Mouse (Mus musculus): ENCODE results near the gene Vps4a. TPM values are rescaled to one million over a fixed set of nuclear protein-coding genes. Genes with fewer than 3 reads are reported as not detected.
"Not testable (repeated sequence)": the region's sequence is repeated elsewhere in the genome, so short reads cannot be mapped to it uniquely, and the experiment has no call there.

Vps4a gene
- 65.7 and 66.0 TPM in 2 replicates for polyA plus RNA-seq (2016; fragmentation: Nextera tagmentation; extraction: Ambion mirVana)

- Histone ChIP-seq H3K9me3 (no peaks in the 10 kb centered on the region), H3K27ac (replicated peaks) (peak within 1 kb of the TSS; percentile 87), H3K36me3 (replicated peaks) (no peaks in the 10 kb centered on the region), H3K4me1 (peaks cover 19% of the 10 kb centered on the region), H3K27me3 (replicated peaks; ENCODE audit: low read depth, poor library complexity, severe bottlenecking) (no peaks in the 10 kb centered on the region), H3K4me3 (peak within 1 kb of the TSS; percentile 80)
- WGBS: 5% methylated on average over 66 of the region's 66 CpGs
- DNase-seq (ENCODE audit: low spot score): peak; percentile 98
These were observed at the start of gene Vps4a for GRCm38 (mm10) chr8:107030650-107031576. TSS of gene Vps4a (plus strand) at chr8:107031222.

GRCm38 (mm10) chr8:106985404-106985821, 45.6 kb upstream of the Vps4a start:
- DNase-seq (ENCODE audit: low spot score): no peak
- no peaks in the 10 kb centered on the region for H3K27me3 ChIP-seq (replicated peaks; ENCODE audit: low read depth, poor library complexity, severe bottlenecking)
- peaks cover 44% of the 10 kb centered on the region; the same call in 1 of the 2 replicates for H3K36me3 ChIP-seq (replicated peaks)
- H3K27ac ChIP-seq (replicated peaks): no peak overlapping the region
- WGBS: 86% methylated on average over 9 of the region's 9 CpGs
- H3K9me3 ChIP-seq: no peaks in the 10 kb centered on the region
- H3K4me3 ChIP-seq: no peak overlapping the region
- H3K4me1 ChIP-seq: no peaks in the 10 kb centered on the region

GRCm38 (mm10) chr8:106985951-106986350, 45.1 kb upstream of the Vps4a start:
- H3K27ac ChIP-seq (replicated peaks): no peak overlapping the region
- DNase-seq (ENCODE audit: low spot score): no peak
- no peaks in the 10 kb centered on the region for H3K4me1 ChIP-seq
- H3K36me3 ChIP-seq (replicated peaks): peaks cover 44% of the 10 kb centered on the region; the same call in 1 of the 2 replicates
- no peak overlapping the region for H3K4me3 ChIP-seq
- no peaks in the 10 kb centered on the region for H3K27me3 ChIP-seq (replicated peaks; ENCODE audit: low read depth, poor library complexity, severe bottlenecking)
- H3K9me3 ChIP-seq: no peaks in the 10 kb centered on the region

DNA sequence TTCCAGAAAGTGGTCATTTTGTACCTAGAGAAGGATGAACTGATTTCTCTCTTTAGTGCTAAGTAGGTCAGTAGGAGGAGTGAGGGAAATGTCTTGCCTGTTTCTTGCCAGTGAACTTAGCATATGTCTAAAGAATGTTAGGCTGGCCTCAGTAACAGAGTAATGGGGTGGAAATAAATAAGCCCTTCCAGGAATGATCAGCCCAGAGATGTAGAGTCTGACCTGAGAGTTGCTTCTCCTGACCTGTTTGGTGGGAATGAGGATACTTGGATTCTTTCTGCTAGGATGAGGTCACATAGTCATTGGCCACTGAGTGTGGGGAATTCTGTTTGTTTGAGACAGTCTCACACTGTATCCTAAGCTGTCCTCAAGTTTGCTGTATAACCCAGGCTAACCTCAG, 43.5 kb upstream of the Vps4a start:
- peaks cover 52% of the 10 kb centered on the region for H3K36me3 ChIP-seq (replicated peaks)

GRCm38 (mm10) chr8:106991393-106991792, 39.6 kb upstream of the Vps4a start:
- Histone ChIP-seq H3K4me3 (no peak overlapping the region), H3K9me3 (no peaks in the 10 kb centered on the region), H3K27ac (replicated peaks) (no peak overlapping the region), H3K27me3 (replicated peaks; ENCODE audit: low read depth, poor library complexity, severe bottlenecking) (no peaks in the 10 kb centered on the region), H3K4me1 (no peaks in the 10 kb centered on the region), H3K36me3 (replicated peaks) (peaks cover 61% of the 10 kb centered on the region)
- 96% methylated on average over 7 of the region's 7 CpGs for WGBS
- no peak for DNase-seq (ENCODE audit: low spot score)

More for the DNA sequence above, 43.5 kb upstream of the Vps4a start:
- Histone ChIP-seq H3K27ac (replicated peaks) (no peak overlapping the region), H3K4me3 (no peak overlapping the region), H3K9me3 (no peaks in the 10 kb centered on the region), H3K27me3 (replicated peaks; ENCODE audit: low read depth, poor library complexity, severe bottlenecking) (no peaks in the 10 kb centered on the region), H3K4me1 (no peaks in the 10 kb centered on the region)
- DNase-seq (ENCODE audit: low spot score): no peak

GRCm38 (mm10) chr8:106996339-106996738, 34.7 kb upstream of the Vps4a start:
- DNase-seq (ENCODE audit: low spot score); H3K9me3 ChIP-seq; H3K27ac ChIP-seq (replicated peaks); H3K4me3 ChIP-seq; H3K27me3 ChIP-seq (replicated peaks; ENCODE audit: low read depth, poor library complexity, severe bottlenecking); H3K4me1 ChIP-seq: not testable (repeated sequence)
- 88% methylated on average over 4 of the region's 4 CpGs for WGBS
- H3K36me3 ChIP-seq (replicated peaks): peaks cover 62% of the 10 kb centered on the region

GRCm38 (mm10) chr8:106997416-106997815, 33.6 kb upstream of the Vps4a start:
- no peak overlapping the region for H3K4me3 ChIP-seq
- H3K36me3 ChIP-seq (replicated peaks): peaks cover 58% of the 10 kb centered on the region
- no peak overlapping the region for H3K27ac ChIP-seq (replicated peaks)
- H3K4me1 ChIP-seq: no peaks in the 10 kb centered on the region
- no peaks in the 10 kb centered on the region for H3K27me3 ChIP-seq (replicated peaks; ENCODE audit: low read depth, poor library complexity, severe bottlenecking)
- WGBS: 89% methylated on average over 4 of the region's 4 CpGs
- no peak for DNase-seq (ENCODE audit: low spot score)
- H3K9me3 ChIP-seq: no peaks in the 10 kb centered on the region

- Histone ChIP-seq H3K4me1 (no peaks in the 10 kb centered on the region), H3K27me3 (replicated peaks; ENCODE audit: low read depth, poor library complexity, severe bottlenecking) (no peaks in the 10 kb centered on the region), H3K36me3 (replicated peaks) (peaks cover 55% of the 10 kb centered on the region), H3K27ac (replicated peaks) (no peak overlapping the region), H3K9me3 (no peaks in the 10 kb centered on the region), H3K4me3 (no peak overlapping the region)
- DNase-seq (ENCODE audit: low spot score): no peak
- WGBS: 94% methylated on average over 1 of the region's 1 CpGs
These were observed 32.0 kb upstream of the Vps4a start for GRCm38 (mm10) chr8:106999068-106999467.

DNA sequence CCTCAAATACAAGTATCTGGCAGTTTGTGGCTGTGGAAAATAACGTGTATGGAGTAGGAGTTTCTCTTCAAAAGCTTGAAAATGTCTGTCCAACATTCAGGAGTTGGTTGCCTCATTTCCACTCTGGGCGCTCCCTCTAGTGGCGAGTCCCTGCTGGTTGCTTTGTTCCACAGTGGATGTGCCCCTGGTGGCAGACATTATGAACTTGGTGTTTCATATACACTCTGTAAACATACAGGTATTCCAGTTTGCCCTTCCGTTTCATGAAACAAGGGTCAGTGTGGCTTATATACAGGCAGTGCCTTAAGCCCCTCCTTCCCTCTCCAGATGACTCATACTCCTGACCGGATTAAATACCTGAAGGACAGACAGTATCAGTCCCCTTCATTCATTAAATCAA, 28.5 kb upstream of the Vps4a start:
- DNase-seq (ENCODE audit: low spot score): peak; percentile 87
- WGBS: 45% methylated on average over 5 of the region's 5 CpGs
- H3K27me3 ChIP-seq (replicated peaks; ENCODE audit: low read depth, poor library complexity, severe bottlenecking): no peaks in the 10 kb centered on the region

GRCm38 (mm10) chr8:107007795-107008194, 23.2 kb upstream of the Vps4a start:
- no peak overlapping the region for H3K4me3 ChIP-seq
- no peak for DNase-seq (ENCODE audit: low spot score)
- no peaks in the 10 kb centered on the region for H3K27me3 ChIP-seq (replicated peaks; ENCODE audit: low read depth, poor library complexity, severe bottlenecking)
- no peak overlapping the region for H3K27ac ChIP-seq (replicated peaks)
- H3K4me1 ChIP-seq: no peaks in the 10 kb centered on the region
- 88% methylated on average over 3 of the region's 3 CpGs for WGBS
- no peaks in the 10 kb centered on the region for H3K9me3 ChIP-seq
- peaks cover 84% of the 10 kb centered on the region for H3K36me3 ChIP-seq (replicated peaks)

More for the DNA sequence above, 28.5 kb upstream of the Vps4a start:
- Histone ChIP-seq H3K27ac (replicated peaks) (no peak overlapping the region), H3K4me3 (no peak overlapping the region), H3K36me3 (replicated peaks) (peaks cover 51% of the 10 kb centered on the region), H3K9me3 (no peaks in the 10 kb centered on the region), H3K4me1 (no peaks in the 10 kb centered on the region)

DNA sequence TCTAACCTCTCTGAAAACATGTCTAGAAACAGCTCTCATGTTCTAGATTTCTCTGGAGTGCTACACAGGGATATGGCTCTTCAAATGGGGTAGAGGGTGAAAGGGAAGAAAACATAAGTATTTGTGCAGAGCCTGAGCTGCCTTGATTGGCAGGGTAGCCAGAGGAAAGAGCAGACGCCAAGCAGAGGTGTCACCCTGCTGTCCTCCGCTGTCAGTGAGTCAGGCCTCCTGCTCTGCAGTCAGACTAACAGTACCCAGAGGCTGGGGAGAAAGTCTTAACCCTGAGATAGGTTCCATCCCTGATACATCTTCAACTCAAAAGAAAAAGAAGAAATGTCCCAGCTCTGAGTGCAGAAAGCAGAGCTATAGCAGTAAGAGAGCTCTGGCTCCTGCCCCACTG, 18.4 kb upstream of the Vps4a start:
- Histone ChIP-seq H3K4me1 (no peaks in the 10 kb centered on the region), H3K9me3 (no peaks in the 10 kb centered on the region), H3K27me3 (replicated peaks; ENCODE audit: low read depth, poor library complexity, severe bottlenecking) (no peaks in the 10 kb centered on the region), H3K36me3 (replicated peaks) (peaks cover 56% of the 10 kb centered on the region), H3K4me3 (no peak overlapping the region), H3K27ac (replicated peaks) (no peak overlapping the region)
- WGBS: 75% methylated on average over 2 of the region's 2 CpGs
- no peak for DNase-seq (ENCODE audit: low spot score)

DNA sequence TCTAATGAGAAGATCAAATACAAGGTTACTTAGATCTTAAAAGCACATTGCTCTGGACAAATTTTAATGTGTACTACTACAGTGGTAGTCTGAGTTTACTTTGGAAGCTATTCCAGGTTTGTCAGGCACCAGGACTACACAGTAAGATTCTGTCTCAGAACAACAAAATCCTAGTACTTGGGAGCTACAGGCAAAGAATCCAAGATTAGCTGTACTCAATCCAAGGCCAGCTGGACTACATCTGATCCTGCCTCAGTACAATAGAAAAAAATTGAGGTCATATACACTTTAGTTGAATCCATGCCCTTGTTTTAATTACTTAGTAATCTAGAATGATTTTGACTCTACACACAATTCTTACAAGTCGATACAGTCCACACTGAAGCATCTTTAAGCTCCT, 16.1 kb upstream of the Vps4a start:
- 94% methylated on average over 1 of the region's 1 CpGs for WGBS
- no peak for DNase-seq (ENCODE audit: low spot score)
- Histone ChIP-seq H3K9me3 (no peaks in the 10 kb centered on the region), H3K36me3 (replicated peaks) (peaks cover 39% of the 10 kb centered on the region), H3K4me1 (no peaks in the 10 kb centered on the region), H3K27ac (replicated peaks) (no peak overlapping the region), H3K27me3 (replicated peaks; ENCODE audit: low read depth, poor library complexity, severe bottlenecking) (no peaks in the 10 kb centered on the region), H3K4me3 (no peak overlapping the region)

DNA sequence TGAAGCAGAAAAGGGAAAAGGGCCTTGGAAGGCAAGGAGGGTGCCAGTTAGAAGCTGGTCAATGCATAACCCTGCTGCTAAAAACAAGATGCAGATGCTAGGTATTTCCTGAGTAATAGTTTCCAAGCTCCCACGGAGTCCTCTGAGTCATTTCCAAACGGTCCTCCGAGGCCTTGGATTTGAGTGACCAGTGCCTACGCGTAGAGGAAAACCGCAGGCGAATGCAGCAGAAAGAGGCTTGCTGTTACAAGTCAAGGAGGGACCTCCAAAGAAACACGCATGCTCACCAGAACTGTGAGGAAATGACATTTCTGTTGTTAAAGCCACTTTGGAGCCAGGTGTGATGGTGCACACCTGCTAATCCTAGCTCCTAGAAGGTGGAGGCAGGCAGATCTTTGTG, 7.5 kb upstream of the Vps4a start:
- Histone ChIP-seq H3K4me1 (no peaks in the 10 kb centered on the region), H3K4me3 (no peak overlapping the region), H3K9me3 (no peaks in the 10 kb centered on the region), H3K36me3 (replicated peaks) (no peaks in the 10 kb centered on the region), H3K27ac (replicated peaks) (no peak overlapping the region), H3K27me3 (replicated peaks; ENCODE audit: low read depth, poor library complexity, severe bottlenecking) (no peaks in the 10 kb centered on the region)
- 93% methylated on average over 8 of the region's 8 CpGs for WGBS
- DNase-seq (ENCODE audit: low spot score): no peak

All from embryonic facial prominence, embryonic 10.5 days (tissue).